Mouse (Mus musculus) lung, adult 18-20 months (tissue): ENCODE data around the gene Olfr223.
"Not testable (repeated sequence)": the region's sequence is repeated elsewhere in the genome, so short reads cannot be mapped to it uniquely, and the experiment has no call there.

ENCODE experiments used
- DNase-seq, 2 experiments: peaks; one replicate each; pipeline ENCODE4 v3.0.0; 2022; ENCODE audit warnings: mixed read lengths in 2 of 2

Olfr223 gene

DNA sequence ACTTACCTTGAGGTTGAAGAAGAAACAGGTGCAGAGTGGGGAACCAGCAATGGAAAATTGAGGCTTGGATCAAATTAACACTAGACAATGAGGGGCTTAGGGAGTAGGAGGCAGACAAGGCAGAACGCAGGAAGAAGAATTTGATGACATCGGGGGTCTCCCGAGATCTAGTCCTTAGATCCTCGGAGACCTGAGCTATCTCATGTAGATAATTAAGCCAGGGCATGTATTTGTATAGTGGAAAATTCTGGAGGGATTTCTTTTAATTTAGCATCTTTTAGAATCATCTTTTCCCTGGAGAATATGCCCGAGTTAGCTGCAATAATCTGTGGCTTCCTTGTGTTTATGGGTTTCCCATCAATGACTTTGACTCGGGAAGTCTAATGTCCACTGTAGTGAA lies at the start of gene Olfr223:
TSS of gene Olfr223 (minus strand) at position 101 of the 400 bp plus-strand sequence.
- no peak for DNase-seq

DNA sequence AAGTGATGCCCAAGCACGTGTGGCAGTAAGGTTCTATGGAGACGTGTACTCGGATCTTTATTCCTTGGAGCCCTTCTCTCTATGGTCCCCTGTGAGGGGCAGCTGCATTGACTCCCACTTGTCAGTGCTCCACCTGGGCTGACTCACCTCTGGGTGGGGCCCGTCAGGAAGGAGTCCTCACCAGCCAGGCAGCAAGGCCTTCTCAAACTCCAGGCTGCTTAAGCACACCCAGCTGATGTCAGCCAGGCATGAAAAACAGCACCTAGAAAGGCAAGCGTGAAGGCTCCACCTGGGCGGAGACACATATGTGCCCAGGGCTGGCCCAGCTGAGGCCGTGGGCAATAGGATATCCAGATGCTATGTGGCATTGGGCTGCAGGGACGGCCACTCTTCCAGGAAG lies 49.3 kb upstream of the Olfr223 start:
- DNase-seq, result peak in 1 of 2 experiments; percentile 55

DNA sequence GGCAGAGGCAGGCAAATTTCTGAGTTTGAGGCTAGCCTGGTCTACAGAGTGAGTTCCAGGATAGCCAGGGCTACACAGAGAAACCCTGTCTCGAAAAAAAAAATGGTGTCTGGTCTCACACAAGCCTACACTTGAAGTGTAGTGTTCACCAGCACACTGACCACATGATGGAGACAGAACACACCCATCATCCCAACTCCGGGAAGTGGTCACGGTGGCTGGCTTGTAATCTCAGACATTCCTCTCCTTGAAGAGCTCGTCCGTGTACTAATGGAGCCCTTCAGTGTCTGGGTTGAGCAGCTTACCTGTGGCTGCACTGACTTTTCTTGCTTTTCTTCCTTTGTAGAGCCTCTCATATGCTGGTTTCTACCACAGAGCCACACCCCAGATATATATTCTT lies 48.1 kb upstream of the Olfr223 start:
- DNase-seq, result no peak

DNA sequence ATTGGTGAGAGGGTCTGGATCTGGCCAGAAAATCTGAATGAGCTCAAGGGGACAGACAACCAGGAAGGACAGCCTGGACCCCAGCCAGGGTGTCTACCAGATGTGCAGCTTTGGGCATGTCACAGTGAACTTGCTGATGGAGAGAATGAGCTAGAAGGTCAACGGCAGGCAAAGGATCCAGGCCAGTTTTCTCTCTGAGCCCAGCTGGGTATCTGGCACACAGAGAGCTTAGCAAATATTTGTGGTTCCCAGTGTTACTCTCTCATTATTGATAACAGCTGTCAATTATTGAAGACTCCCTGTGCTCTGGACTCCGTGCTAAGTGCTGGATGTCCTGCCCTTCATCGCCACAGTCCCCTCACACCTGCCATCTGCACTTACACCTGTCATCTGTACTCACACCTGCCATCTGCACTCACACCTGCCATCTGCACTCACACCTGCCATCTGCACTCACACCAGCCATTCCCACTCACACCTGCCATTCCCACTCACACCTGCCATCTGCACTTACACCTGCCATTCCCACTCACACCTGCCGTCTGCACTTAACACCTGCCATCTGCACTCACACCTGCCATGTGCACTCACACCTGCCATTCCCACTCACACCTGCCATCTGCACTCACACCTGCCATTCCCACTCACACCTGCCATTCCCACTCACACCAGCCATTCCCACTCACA lies 47.0 kb upstream of the Olfr223 start:
- peak in 1 of 2 experiments; percentile 48 for DNase-seq

DNA sequence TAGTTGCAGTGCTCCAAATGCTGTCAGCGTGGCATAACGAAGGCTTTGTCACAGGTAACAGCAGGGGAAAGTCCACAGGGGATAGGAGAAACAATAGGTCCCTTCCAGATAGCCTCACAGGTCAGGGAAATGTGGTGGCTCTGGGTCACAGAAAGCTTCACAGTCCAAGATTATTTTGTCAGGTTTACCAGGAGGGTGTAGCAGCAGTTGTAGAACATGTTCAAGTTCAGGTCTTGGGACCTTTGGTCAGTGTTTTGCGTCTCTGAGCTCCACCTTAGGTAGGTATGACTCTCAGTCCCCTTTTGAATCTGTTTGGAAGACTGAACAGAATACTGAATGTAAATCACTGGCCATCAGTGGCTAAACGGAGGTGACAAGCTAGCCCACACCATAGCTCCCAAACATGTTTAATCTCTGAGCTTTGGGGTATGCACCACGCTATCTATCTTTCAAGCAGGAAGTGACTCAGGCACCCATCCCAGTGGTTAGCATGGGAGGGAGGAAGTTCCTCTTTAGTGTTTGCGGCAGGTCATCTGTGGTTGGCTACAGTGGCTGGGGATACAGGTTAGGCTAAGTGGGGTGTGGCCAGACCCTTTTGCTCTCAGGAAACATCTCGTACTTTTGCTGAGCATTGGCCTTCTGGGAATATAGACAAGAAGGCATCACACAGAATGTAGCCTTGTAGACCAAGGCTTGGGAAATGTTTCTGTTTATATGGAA lies 43.8 kb upstream of the Olfr223 start:
- DNase-seq, result peak in 1 of 2 experiments; percentile 55

DNA sequence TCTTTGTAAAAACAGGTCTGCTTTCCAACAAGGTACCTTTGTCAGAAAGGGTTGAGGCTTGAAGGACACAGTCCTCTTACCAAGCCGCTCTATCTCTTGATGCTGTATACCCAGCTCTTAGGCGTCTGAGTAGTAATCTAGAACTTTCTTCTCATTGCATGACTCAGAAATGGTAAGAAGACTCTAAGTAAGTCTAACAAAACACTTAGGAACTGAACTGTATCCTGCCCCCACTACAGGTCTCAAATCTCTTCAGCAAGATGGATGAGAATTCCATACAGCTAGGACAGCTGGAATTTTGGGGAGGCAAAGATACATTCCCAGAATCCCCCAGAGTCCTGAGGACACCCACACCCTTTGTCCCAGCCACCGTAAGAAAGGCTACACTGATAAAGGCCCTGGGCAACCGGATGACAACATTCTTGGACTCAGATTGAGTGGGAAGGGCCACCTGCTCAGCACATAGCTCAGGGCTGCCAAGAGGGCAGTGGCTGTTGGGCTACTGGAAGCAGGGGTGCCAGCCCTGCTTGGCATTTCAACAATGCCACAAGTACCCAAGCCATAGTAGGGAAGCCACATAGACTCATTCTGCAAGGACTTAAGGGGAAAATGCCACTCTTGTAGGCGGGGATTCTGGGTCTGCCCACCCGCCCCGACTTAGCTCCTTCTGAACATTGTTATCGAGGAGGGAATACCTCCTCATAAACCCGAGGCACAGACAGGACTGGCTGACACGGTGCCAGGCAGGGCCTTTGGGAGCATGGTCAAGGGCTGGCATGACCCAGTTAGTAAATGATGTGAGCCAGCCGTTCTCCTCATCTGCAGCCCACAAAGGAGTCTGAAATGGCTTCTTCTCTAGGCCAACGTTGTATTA lies 43.0 kb upstream of the Olfr223 start:
- DNase-seq, result peak; percentile 85

DNA sequence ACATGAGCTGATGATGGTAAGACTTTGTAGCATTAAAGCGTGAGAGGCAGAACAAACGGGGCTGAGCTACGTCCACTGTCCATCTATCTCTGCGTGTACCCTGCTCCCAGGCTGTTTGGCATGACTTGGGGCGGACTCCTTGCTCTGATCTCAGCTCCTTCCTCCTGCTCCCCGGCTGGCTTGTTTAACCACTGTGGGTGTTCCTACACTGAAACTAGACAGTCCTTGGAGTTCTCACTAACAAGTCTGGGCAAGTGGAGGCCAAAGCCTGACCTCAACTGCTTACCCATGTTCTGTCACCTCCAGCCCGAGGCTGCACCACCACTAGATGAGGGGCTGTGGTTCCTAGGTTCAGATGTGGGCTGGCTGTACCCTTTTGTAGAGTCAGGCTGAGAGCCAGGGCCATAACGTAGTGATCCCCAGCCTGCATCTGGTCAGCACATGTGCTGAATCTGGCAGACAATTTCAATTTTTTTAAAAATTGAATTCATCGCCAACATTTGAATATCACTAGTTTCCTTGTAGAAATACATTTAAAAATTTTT lies 42.2 kb upstream of the Olfr223 start:
- peak in 1 of 2 experiments; percentile 51 for DNase-seq

DNA sequence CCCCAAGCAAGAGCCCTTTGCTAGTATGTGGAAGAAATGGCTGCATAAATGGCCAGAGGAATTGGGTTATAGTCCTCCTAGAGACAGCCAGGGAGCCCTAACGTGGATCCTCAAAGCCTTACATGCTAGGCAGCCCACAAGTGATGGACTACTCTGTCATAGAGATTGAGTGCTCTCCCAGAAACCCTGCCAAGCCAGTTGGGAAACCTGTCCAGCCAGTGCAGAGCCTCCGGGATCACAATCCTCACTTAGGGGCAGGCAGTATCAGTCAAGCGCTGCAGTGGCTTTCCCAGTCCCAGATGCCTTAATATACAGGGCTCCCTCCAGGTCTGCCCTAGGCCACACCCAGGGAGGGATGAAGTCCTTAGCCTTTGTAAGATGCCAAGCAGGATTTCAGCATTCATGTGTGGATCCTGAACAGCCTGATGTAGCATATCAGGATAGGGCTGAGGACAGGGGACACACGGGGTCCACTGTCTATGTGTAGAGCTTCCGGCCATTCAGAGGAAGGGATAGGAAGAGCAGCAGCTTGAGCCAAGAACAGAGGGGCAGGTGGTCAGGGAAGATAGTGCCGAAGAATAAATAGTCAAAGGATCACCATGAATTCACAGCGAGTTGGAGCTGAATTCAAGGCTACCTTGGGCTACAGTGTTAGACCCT lies 41.0 kb upstream of the Olfr223 start:
- DNase-seq, result peak; percentile 59 to 71

DNA sequence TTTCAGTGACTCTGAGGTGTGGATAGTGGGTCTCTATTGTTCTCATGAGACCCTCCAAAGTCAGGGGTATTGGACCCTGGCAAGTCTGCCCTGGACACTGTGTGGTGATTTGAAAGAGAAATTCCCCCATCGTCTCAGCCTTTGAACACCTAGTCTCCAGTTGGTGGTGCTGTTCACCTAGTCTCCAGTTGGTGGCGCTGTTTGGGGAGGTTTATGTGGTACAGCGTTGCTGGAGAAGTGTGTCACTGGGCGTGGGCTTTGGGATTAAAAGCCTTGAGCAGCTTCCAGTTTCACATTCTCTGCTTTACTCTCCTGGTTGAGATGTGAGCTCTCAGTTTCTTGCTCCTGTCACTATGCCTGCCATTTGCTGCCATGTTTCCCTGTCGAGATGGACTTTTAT lies 39.9 kb upstream of the Olfr223 start:
- peak; percentile 69 to 76 for DNase-seq

DNA sequence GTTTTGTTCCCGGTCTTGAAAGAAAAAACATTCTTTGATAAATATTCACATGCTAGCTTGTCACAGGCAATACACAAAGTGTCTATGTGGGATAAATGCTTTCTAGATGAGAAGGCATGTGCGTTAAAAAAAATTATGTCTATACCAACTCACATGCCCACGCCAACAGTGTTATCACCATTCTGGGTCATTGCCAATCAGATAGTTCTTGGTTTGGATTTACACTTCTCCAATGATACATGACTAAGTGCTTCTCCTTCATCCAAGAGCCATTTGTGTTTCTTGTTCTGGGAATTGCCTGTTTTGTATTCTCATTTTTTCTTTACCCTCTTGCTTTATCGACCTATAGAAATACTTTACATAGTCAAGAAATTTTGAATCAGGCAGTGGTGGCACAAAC lies 38.9 kb upstream of the Olfr223 start:
- DNase-seq, result no peak

DNA sequence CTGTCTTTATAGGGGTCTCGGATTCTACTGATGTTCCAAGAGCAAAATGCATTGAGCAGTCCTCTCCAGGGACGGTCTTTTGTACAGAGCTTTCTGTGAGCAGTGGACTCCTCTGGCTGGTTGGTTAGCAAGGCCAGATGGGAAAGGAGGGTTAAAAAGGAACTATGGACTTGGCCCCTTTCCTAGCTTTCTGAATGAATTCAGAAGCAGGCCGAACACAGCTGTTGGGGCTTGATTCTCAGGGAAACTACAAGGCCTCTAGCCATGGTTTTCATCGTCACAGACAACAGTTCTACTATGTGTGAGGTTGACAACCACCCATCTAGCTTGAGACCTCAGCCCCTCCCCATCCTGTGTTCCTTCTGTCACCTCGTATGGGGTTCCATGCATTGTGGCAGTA lies 36.8 kb upstream of the Olfr223 start:
- DNase-seq, result no peak

DNA sequence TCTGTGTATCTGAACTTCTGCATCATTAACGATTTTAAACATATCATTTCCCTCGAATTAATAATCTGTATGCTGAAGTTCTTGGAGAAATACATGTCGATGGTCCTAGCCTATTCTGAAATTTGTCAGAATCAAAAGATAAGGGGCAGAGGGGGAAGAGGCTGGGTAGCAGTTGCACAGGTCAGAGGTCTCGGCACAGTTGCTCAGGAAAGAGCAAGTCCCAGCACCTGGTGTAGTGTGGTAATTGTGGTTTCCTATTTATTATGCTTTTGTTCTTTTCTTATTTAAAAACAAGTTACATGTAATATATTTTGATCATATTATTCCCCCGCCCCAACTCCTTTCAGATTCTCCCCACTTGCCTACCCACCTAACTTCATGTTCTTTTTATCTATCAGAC lies 35.1 kb upstream of the Olfr223 start:
- DNase-seq, result no peak

DNA sequence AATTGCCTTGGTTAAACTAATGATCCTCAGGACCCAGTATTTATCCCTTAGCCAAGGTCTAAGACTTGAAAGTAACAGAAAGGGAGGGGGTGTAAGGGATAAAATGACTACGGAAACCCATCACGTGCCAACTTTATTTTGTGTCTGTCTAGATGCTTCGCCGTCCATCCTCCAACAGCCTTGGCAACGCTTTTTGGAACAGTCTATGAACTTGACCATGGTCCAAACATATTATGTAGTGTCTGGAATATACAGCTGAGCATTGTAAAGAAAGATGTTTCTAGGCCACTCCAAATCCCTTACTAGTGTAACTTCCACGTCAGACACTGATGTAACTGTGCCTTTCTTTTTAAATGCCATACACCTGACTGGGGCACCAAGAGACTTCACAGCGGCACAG lies 33.1 kb upstream of the Olfr223 start:
- DNase-seq, result no peak

DNA sequence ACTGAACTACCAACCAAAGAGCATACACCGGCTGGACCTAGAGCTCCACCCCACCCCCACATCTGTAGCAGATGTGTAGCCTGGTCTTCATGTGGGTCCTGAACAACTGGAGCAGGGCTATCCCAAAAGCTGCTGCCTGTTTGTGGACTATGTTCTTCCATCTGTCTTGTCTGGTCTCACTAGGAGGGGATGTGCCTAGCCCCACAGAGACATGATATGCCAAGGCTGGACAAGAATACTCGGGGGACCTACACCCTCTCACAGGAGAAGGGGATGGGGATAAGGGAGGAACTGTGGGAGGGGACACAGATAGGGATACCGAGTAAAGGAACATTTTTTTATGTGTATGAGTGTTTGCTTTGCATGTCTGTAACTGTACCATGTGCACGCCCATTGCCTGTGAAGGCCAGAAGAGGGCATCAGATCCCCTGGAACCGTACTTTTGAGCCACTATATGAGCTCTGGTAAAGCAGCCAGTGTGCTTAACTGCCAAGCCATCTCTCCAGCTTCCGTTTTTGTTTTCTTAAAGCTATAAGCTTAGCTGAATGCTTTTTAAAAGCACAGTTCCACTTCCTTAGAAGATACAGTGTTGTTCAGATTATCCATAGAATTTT lies 31.0 kb upstream of the Olfr223 start:
- peak; percentile 69 to 70 for DNase-seq

DNA sequence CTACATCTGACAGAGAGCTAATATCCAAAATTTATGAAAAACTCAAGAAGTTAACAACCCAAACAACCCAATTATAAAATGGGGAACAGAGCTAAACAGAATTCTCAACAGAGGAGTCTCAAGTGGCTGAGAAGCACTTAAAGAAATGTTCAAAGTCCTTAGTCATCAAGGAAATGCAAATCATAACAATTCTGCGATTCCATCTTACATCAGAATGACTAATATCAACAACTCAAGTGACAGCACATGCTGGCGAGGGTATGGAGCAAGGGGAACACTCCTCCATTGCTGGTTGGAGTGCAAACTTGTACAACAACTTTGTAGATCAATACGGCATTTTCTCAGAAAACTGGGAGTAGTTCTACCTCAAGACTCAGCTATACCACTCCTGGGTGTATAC lies 29.1 kb upstream of the Olfr223 start:
- DNase-seq, result peak in 1 of 2 experiments; percentile 40

DNA sequence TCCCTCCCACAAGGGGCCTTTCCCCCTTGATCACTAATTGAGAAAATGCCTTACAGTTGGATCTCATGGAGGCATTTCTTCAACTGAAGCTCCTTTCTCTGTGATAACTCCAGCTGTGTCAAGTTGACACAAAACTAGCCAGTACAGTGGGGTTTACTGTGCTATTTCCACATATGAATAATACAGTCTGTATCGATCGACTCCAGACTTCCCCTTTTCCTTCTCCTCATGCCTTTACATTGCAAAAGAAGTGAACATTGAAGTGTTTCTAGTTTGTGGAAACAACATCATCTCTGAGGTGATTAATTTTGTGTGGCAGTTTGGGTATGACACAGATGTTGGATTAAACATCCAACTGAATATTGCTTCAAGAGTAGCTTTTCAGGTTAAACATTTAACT lies 23.9 kb upstream of the Olfr223 start:
- DNase-seq, result not testable (repeated sequence)

DNA sequence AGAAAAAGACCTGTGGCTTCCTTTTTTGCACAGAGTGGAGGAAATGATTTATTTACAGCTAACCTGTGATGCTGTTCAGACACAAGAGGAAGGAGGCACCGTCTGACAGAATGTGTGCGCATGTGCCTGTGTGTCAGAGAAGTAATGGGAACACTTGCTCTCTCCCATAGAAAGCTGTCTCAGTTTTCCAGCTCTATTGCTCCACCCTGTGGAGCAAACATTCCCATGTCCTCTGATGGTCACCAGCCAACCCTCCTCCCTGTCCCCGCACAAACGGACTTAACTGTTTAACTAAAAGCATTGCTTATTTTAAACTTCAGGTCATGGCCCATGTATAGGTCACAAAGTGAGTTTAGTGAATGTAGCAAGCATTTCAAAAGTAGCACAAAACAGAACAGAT lies 21.0 kb upstream of the Olfr223 start:
- DNase-seq, result peak; percentile 44 to 56

DNA sequence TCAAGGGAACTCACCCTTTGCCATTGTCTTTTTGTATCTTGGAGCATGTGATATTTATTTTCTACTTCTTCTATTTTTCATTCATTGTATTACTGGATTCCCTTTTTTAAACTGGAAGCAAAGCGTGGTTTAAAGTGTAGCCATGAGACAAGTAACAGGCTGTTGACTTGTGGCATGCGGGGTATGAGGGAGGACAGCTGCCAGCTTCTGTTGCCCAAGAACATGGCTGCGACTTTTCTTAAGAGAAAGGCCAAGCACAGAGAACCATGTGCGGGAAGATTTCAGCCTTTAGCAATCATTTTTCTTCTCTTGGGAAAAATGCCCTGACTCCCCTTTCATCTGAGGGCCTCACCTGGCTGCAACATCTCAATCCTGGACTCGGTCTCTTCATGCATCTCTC lies 18.6 kb upstream of the Olfr223 start:
- peak in 1 of 2 experiments; percentile 24 for DNase-seq

DNA sequence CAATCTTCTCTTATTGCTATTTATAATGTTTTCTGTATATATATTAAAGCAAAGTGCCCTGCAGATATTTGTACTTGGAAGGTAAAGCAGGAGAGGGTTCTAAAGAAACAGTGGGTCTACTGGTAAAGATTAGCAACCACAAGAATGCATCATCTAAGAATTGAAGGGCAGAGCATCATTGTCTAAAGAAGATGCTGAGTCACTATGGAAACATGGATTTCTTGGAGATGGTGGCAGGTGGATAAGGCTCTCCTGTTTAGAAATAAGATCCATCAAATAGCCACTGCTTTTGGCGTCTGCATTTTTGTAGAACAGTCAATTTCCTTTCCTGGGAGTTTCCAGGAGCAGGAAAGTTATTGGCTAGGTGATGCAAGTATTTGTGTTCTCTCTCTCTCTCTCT lies 9.2 kb upstream of the Olfr223 start:
- DNase-seq, result no peak

DNA sequence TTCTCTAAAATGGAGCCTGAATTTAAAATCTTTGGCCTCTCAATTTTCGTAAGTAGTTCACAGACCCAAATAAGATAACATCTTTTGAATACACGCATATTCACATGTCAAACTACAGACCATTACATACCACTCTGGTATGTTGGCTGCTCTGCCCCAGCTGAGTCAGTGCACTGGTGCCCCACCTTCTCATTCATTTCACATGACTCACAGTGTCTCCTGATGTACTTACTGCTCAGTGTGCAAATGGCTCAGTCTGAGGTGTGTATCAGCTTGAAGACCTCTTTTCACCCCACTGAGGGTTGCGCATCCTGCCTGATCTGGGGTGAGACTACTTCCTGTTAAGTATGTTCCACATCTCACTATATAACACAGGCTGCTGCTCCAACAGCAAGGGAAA lies 7.8 kb upstream of the Olfr223 start:
- DNase-seq, result peak in 1 of 2 experiments; percentile 27

DNA sequence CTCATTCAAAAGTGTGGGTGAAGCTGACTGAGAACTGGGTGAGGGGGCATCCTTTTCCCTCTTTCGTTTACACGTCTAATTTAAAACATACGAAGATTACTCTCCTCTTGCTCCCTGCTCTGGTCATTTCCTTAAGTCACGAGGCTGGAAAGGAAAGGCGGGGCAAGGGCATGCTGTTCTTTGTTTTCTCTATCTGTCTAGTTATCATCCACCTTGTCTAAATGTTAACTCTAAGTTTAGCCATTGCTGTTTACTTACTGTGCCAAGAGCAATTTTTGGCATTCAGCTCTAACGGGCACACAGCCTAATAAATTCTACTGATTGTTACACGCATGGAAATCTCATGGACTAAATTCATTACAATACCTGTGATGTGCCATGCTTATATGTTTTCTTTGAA lies 6.1 kb upstream of the Olfr223 start:
- no peak for DNase-seq

DNA sequence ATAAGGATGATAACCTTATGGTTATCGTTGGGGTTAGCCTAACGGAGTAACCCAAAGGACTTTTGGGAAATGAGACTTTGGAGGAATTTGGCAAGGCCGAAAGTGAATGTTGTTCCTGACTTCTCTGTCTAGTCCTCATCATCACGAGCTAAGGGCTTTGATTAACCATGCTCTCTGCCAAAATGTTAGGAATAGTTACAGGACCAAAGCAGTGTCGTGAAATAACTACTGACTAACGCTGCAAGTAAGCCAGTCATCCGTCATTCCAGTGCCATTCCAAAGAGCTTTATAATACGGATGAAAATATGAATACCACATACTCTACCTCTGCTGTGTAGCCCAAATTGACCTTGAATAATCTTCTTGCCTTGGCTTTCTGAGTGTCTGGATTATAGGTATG lies 3.9 kb upstream of the Olfr223 start:
- no peak for DNase-seq
